ENCODE assay signal across 12 mouse cellular contexts in genomic region chr4:101588932-101589331, GRCm38 (mm10). TPM values are rescaled to one million over a fixed set of nuclear protein-coding genes. Genes with fewer than 3 reads are reported as not detected.
DNase-seq lines count a peak whose midpoint lies in the region.
"Had no signal": no experiment of that assay in that cellular context is flagged by ENCODE, and none has a peak within 500 bp of the region (broad histone marks: within the 10 kb centered on the region; RNA-seq: fewer than 3 reads in every experiment).

No protein-coding gene starts in this region.

- DNase-seq in layer of hippocampus, adult 11-12 months (ENCODE audit: low spot score), result peak; percentile 65
- DNase-seq in layer of hippocampus, postnatal 25 days (ENCODE audit: extremely low spot score in 1 of 2, low spot score in 1 of 2), result no peak
- peak; percentile 52 for DNase-seq in Muller cell, postnatal 12 days (ENCODE audit: inconsistent ontology term)
- DNase-seq in brain, adult 2 months (ENCODE audit: low read depth, low spot score), result peak; percentile 91
- peak; percentile 50 to 67 for DNase-seq in left cerebral cortex, postnatal 25 days (ENCODE audit: low spot score in 2 of 2)
- DNase-seq in adrenal gland, postnatal 4 days (ENCODE audit: low spot score in 2 of 2), result no peak
- DNase-seq in cerebellum, postnatal 14 days, result no peak
- DNase-seq: cerebellum, adult 11-12 months; gastrocnemius, postnatal 25 days; kidney, adult 2 months; liver, embryonic 13.5 days; thymus, adult 18-20 months had no signal

- intact Hi-C loops in left cerebral cortex, postnatal 25 days (cut with DNase I), result no loop called here

RNA-seq across cellular contexts. Expression of gene Leprot, which starts 58.6 kb away (rescaled TPM):
- 10 to 100 TPM; 29.7 to 33.7 TPM for total RNA-seq in layer of hippocampus, postnatal 25 days (2021)
- total RNA-seq in left cerebral cortex, postnatal 25 days (2021), result 10 to 100 TPM; 26.4 to 27.8 TPM
- total RNA-seq in adrenal gland, postnatal 4 days (2021), result 10 to 100 TPM; 96.3 to 98.2 TPM

Comparison
In these comparisons a context has a peak if more than half of its experiments do, and no peak if none do; other contexts are left out.
1. DNase-seq: peak in layer of hippocampus, adult 11-12 months (single experiment), Muller cell, postnatal 12 days (single experiment), brain, adult 2 months (single experiment) and left cerebral cortex, postnatal 25 days (2 of 2); none in layer of hippocampus, postnatal 25 days (0 of 2), adrenal gland, postnatal 4 days (0 of 2) and cerebellum, postnatal 14 days (0 of 2).